Mouse (Mus musculus): Measurements from ENCODE around the gene Bco1. TPM values are rescaled to one million over a fixed set of nuclear protein-coding genes. Genes with fewer than 3 reads are reported as not detected.
A peak's percentile ranks its signal among the peaks of the same experiment; 100 is the strongest.

The Bco1 gene
- total RNA-seq, 2 experiments from 2014 or later, result not detected

- DNase-seq (ENCODE audit: low spot score in 2 of 2), result no peak
Measured at GRCm38 (mm10) chr8:117087036-117087435, 8.6 kb upstream of the Bco1 start.

- no peak for DNase-seq (ENCODE audit: low spot score in 2 of 2)
Measured at GRCm38 (mm10) chr8:117089802-117090201, 5.9 kb upstream of the Bco1 start.

- DNase-seq (ENCODE audit: low spot score in 2 of 2), result no peak
Measured at GRCm38 (mm10) chr8:117094053-117094452, 1.6 kb upstream of the Bco1 start.

- DNase-seq (ENCODE audit: low spot score in 2 of 2), result no peak
Measured at GRCm38 (mm10) chr8:117097051-117097563, 1.5 kb downstream of the Bco1 start.

GRCm38 (mm10) chr8:117097564-117098191 is 2.0 kb downstream of the Bco1 start:
- peak; percentile 23 to 28 for DNase-seq (ENCODE audit: low spot score in 2 of 2)

- peak; percentile 66 to 75 for DNase-seq (ENCODE audit: low spot score in 2 of 2)
Measured at GRCm38 (mm10) chr8:117107533-117107932, 11.9 kb downstream of the Bco1 start.

GRCm38 (mm10) chr8:117109018-117109711 is 13.5 kb downstream of the Bco1 start:
- DNase-seq (ENCODE audit: low spot score in 2 of 2), result no peak

- peak; percentile 44 to 50 for DNase-seq (ENCODE audit: low spot score in 2 of 2)
Measured at GRCm38 (mm10) chr8:117109801-117110390, 14.2 kb downstream of the Bco1 start.

- no peak for DNase-seq (ENCODE audit: low spot score in 2 of 2)
Measured at GRCm38 (mm10) chr8:117111641-117112040, 16.0 kb downstream of the Bco1 start.

- no peak for DNase-seq (ENCODE audit: low spot score in 2 of 2)
Measured at GRCm38 (mm10) chr8:117112261-117112660, 16.6 kb downstream of the Bco1 start.

- no peak for DNase-seq (ENCODE audit: low spot score in 2 of 2)
Measured at GRCm38 (mm10) chr8:117115094-117115493, 19.4 kb downstream of the Bco1 start.

GRCm38 (mm10) chr8:117115676-117116446 is 20.2 kb downstream of the Bco1 start:
- no peak for DNase-seq (ENCODE audit: low spot score in 2 of 2)

GRCm38 (mm10) chr8:117116534-117116933 is 20.9 kb downstream of the Bco1 start:
- DNase-seq (ENCODE audit: low spot score in 2 of 2), result no peak

- no peak for DNase-seq (ENCODE audit: low spot score in 2 of 2)
Measured at GRCm38 (mm10) chr8:117118409-117118808, 22.8 kb downstream of the Bco1 start.

- DNase-seq (ENCODE audit: low spot score in 2 of 2), result no peak
Measured at GRCm38 (mm10) chr8:117121277-117121676, 25.6 kb downstream of the Bco1 start.

GRCm38 (mm10) chr8:117123850-117124633 is 28.4 kb downstream of the Bco1 start:
- no peak for DNase-seq (ENCODE audit: low spot score in 2 of 2)

- no peak for DNase-seq (ENCODE audit: low spot score in 2 of 2)
Measured at GRCm38 (mm10) chr8:117125854-117126253, 30.2 kb downstream of the Bco1 start.

GRCm38 (mm10) chr8:117126411-117126810 is 30.8 kb downstream of the Bco1 start:
- no peak for DNase-seq (ENCODE audit: low spot score in 2 of 2)

- no peak for DNase-seq (ENCODE audit: low spot score in 2 of 2)
Measured at GRCm38 (mm10) chr8:117127063-117127462, 31.4 kb downstream of the Bco1 start.

GRCm38 (mm10) chr8:117133702-117134101 is 38.0 kb downstream of the Bco1 start:
- no peak for DNase-seq (ENCODE audit: low spot score in 2 of 2)

- no peak for DNase-seq (ENCODE audit: low spot score in 2 of 2)
Measured at GRCm38 (mm10) chr8:117136351-117136750, 40.7 kb downstream of the Bco1 start.

All from layer of hippocampus, postnatal 14 days (tissue).